Mouse (Mus musculus): ENCODE data around the gene 2310061I04Rik.

GRCm38 (mm10) chr17:35905587-35905986 is 8.4 kb upstream of the 2310061I04Rik start:
- no peak for TF ChIP-seq POLR2A (IDR thresholded peaks at IDR 0.05; ENCODE audit: low read depth, low read length)
- TF ChIP-seq CTCF (conservative IDR thresholded peaks at IDR 0.05; ENCODE audit: insufficient read depth, insufficient read length, low read depth, low read length), result no peak

Measured in kidney, adult 2 months (tissue).